Mouse (Mus musculus) urinary bladder, postnatal 25 days (tissue): ENCODE results near the gene Tmem102.

Experiments used
- DNase-seq: peaks from one replicate; pipeline ENCODE4 v3.0.0; 2022; ENCODE audit warnings: low spot score

Tmem102 gene

GRCm38 (mm10) chr11:69818871-69819270 lies 13.4 kb upstream of the Tmem102 start:
- no peak for DNase-seq

- DNase-seq, result no peak
Measured at GRCm38 (mm10) chr11:69818365-69818764, 12.9 kb upstream of the Tmem102 start, which contains the start of gene Spem2. Spem2 (minus strand) TSS chr11:69818465.

GRCm38 (mm10) chr11:69816520-69816919 lies 11.1 kb upstream of the Tmem102 start:
- no peak for DNase-seq

GRCm38 (mm10) chr11:69815155-69815554 lies 9.7 kb upstream of the Tmem102 start, which contains the start of gene Gm39566:
Gm39566 (minus strand) TSS chr11:69815298.
- no peak for DNase-seq

- DNase-seq, result no peak
Measured at GRCm38 (mm10) chr11:69810280-69810679, 4.9 kb upstream of the Tmem102 start.

GRCm38 (mm10) chr11:69807641-69808040 lies 2.2 kb upstream of the Tmem102 start:
- no peak for DNase-seq

GRCm38 (mm10) chr11:69806378-69806777 lies 954 bp upstream of the Tmem102 start:
- DNase-seq, result no peak

- peak; percentile 23 for DNase-seq
Measured at GRCm38 (mm10) chr11:69804652-69804940, 828 bp downstream of the Tmem102 start.

- peak; percentile 58 for DNase-seq
Measured at GRCm38 (mm10) chr11:69803786-69804651, 1.4 kb downstream of the Tmem102 start.

- DNase-seq, result no peak
Measured at GRCm38 (mm10) chr11:69803328-69803727, 2.1 kb downstream of the Tmem102 start.

- DNase-seq, result peak; percentile 80
Measured at GRCm38 (mm10) chr11:69802648-69803105, 2.7 kb downstream of the Tmem102 start.

GRCm38 (mm10) chr11:69801379-69801977 lies 3.9 kb downstream of the Tmem102 start, which contains the start of gene Fgf11:
Fgf11 (minus strand) TSS chr11:69801857.
- DNase-seq, result no peak

- peak; percentile 54 for DNase-seq
Measured at GRCm38 (mm10) chr11:69800392-69801197, 4.8 kb downstream of the Tmem102 start.

GRCm38 (mm10) chr11:69800138-69800391 lies 5.4 kb downstream of the Tmem102 start:
- no peak for DNase-seq

- DNase-seq, result no peak
Measured at GRCm38 (mm10) chr11:69799394-69800137, 5.9 kb downstream of the Tmem102 start.

- no peak for DNase-seq
Measured at GRCm38 (mm10) chr11:69797924-69798323, 7.5 kb downstream of the Tmem102 start.

GRCm38 (mm10) chr11:69795983-69796435 lies 9.4 kb downstream of the Tmem102 start:
- DNase-seq, result no peak

GRCm38 (mm10) chr11:69795168-69795982 lies 10.0 kb downstream of the Tmem102 start, which contains the start of gene Chrnb1:
Chrnb1 (minus strand) TSS chr11:69795943.
- peak; percentile 84 for DNase-seq

GRCm38 (mm10) chr11:69793429-69793828 lies 12.0 kb downstream of the Tmem102 start:
- DNase-seq, result no peak

- DNase-seq, result no peak
Measured at GRCm38 (mm10) chr11:69791420-69791819, 14.0 kb downstream of the Tmem102 start.

GRCm38 (mm10) chr11:69789431-69789830 lies 16.0 kb downstream of the Tmem102 start:
- no peak for DNase-seq
